Mouse (Mus musculus): ENCODE data around the gene Ppp1r14b.
"Not testable (repeated sequence)": the region's sequence is repeated elsewhere in the genome, so short reads cannot be mapped to it uniquely, and the experiment has no call there.

Ppp1r14b gene

GRCm38 (mm10) chr19:6975537-6976521, 1.1 kb downstream of the Ppp1r14b start, which contains the start of gene Plcb3:
TSS of gene Plcb3 (minus strand) at chr19:6976470.
- peak; percentile 71 for DNase-seq (ENCODE audit: low spot score)

GRCm38 (mm10) chr19:6977759-6978638, 3.2 kb downstream of the Ppp1r14b start:
- no peak for DNase-seq (ENCODE audit: low spot score)

GRCm38 (mm10) chr19:6978639-6978974, 3.8 kb downstream of the Ppp1r14b start:
- DNase-seq (ENCODE audit: low spot score) = no peak

GRCm38 (mm10) chr19:6979001-6979479, 4.3 kb downstream of the Ppp1r14b start:
- DNase-seq (ENCODE audit: low spot score) = peak; percentile 57

- DNase-seq (ENCODE audit: low spot score) = peak; percentile 99
Measured at GRCm38 (mm10) chr19:6979486-6980380, 5.0 kb downstream of the Ppp1r14b start.

- DNase-seq (ENCODE audit: low spot score) = peak; percentile 99
Measured at GRCm38 (mm10) chr19:6980381-6981093, 5.8 kb downstream of the Ppp1r14b start, which contains the start of gene Fkbp2. TSS of gene Fkbp2 (minus strand) at chr19:6980501.

- no peak for DNase-seq (ENCODE audit: low spot score)
Measured at GRCm38 (mm10) chr19:6981465-6981864, 6.7 kb downstream of the Ppp1r14b start.

- no peak for DNase-seq (ENCODE audit: low spot score)
Measured at GRCm38 (mm10) chr19:6983621-6984020, 8.9 kb downstream of the Ppp1r14b start.

GRCm38 (mm10) chr19:6985300-6985699, 10.5 kb downstream of the Ppp1r14b start:
- DNase-seq (ENCODE audit: low spot score) = no peak

- no peak for DNase-seq (ENCODE audit: low spot score)
Measured at GRCm38 (mm10) chr19:6985951-6986708, 11.4 kb downstream of the Ppp1r14b start.

- DNase-seq (ENCODE audit: low spot score) = no peak
Measured at GRCm38 (mm10) chr19:6987061-6987903, 12.5 kb downstream of the Ppp1r14b start, which contains the start of gene Vegfb. TSS of gene Vegfb (minus strand) at chr19:6987651.

- DNase-seq (ENCODE audit: low spot score) = no peak
Measured at GRCm38 (mm10) chr19:6987904-6988285, 13.1 kb downstream of the Ppp1r14b start.

GRCm38 (mm10) chr19:6989251-6989650, 14.5 kb downstream of the Ppp1r14b start:
- no peak for DNase-seq (ENCODE audit: low spot score)

- no peak for DNase-seq (ENCODE audit: low spot score)
Measured at GRCm38 (mm10) chr19:6990712-6991111, 15.9 kb downstream of the Ppp1r14b start.

- not testable (repeated sequence) for DNase-seq (ENCODE audit: low spot score)
Measured at GRCm38 (mm10) chr19:6991166-6991565, 16.4 kb downstream of the Ppp1r14b start.

- peak; percentile 97 for DNase-seq (ENCODE audit: low spot score)
Measured at GRCm38 (mm10) chr19:6992011-6992858, 17.5 kb downstream of the Ppp1r14b start, which contains the start of gene Dnajc4. TSS of gene Dnajc4 (minus strand) at chr19:6992572.

GRCm38 (mm10) chr19:6993011-6993770, 18.4 kb downstream of the Ppp1r14b start:
- no peak for DNase-seq (ENCODE audit: low spot score)

Data from layer of hippocampus, adult 11-12 months (tissue).